Mouse (Mus musculus): ENCODE data around the gene Babam2. TPM values are rescaled to one million over a fixed set of nuclear protein-coding genes. Genes with fewer than 3 reads are reported as not detected.
"Not testable (repeated sequence)": the region's sequence is repeated elsewhere in the genome, so short reads cannot be mapped to it uniquely, and the experiment has no call there.

The Babam2 gene
- polyA plus RNA-seq, 1 experiment: 58.7 TPM

- no peak for DNase-seq (ENCODE audit: low spot score)
These were observed 238.5 kb downstream of the Babam2 start for GRCm38 (mm10) chr5:31935936-31936335.

DNA sequence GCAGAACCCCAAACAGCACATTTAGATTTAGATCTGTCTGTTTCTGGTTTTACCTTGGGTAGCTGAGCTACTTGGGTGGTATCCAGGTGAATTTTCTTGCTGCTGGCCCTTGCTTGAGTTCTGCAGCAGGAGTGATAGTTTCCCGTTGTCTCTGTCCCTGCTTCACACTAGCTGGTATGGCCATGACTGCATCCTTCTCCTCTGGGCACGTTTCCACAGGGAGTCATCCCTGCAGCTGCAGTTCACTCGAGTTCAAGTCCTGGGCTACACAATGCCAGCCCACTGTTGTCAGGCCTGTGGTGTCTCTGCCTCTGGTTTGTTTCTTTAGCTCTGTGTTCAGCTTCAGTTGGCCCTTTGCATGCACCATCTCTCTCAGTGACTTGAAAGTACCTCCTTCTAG, 239.0 kb downstream of the Babam2 start:
- no peak for DNase-seq (ENCODE audit: low spot score)

GRCm38 (mm10) chr5:31940876-31941275, 243.4 kb downstream of the Babam2 start:
- no peak for DNase-seq (ENCODE audit: low spot score)

DNA sequence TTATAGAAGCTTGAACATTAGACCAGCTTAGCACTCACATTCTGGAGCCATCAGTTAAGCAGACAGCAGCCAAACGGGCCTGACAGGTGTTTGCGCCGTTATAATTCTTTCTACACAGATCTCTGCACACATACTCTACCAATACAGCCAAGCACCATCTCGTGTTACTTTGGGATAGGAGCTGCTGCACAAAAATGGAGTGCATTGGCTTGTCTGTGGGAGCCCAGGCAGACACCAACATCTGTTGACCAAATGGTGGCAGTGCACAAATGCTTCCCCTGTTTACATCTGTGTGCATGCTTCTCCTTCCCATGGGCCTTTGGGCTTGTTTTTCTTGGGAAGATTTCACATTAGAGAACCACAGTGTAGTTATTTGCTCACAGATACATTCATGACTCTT, 249.7 kb downstream of the Babam2 start:
- DNase-seq (ENCODE audit: low spot score): no peak

- DNase-seq (ENCODE audit: low spot score): no peak
These were observed 251.9 kb downstream of the Babam2 start for GRCm38 (mm10) chr5:31949389-31949788.

GRCm38 (mm10) chr5:31950532-31950931, 253.0 kb downstream of the Babam2 start:
- no peak for DNase-seq (ENCODE audit: low spot score)

DNA sequence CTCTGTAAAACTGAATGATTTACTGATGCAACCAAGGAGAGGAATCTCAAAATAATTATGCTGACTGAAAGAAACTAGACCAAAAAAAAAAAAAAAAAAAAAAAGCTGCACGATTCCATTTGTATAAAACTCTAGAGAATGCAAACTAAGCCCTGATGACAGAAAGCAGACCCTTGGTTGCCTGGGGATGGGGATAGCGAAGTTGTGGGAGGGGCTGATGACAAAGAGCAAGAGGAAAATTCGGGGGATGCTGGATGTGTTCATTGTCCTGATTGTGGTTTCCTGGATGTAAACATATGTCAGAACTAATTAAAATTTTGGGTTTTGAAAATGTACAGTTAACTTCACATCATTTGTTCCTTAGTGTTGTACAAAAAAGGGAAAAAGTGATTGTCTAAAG, 257.7 kb downstream of the Babam2 start:
- no peak for DNase-seq (ENCODE audit: low spot score)

DNA sequence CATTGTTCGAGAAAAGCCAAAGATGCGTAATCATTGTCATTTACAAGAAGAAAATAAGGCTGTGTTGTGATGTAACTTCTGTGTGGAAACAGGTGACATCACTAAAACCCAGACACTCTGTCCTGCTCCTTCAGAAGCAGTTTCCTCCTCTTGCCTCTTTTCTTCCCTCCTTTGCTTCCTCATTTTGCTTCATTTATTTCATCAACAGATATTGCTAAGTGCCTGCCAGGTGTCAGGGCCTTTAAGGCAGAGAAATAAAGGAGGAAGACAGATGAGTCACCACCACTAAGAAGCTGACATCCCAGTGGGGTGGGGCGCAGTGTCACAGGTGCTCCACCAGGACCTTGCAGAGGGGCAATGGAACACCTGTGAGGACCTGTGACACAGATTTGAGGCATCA, 258.9 kb downstream of the Babam2 start:
- DNase-seq (ENCODE audit: low spot score): no peak

DNA sequence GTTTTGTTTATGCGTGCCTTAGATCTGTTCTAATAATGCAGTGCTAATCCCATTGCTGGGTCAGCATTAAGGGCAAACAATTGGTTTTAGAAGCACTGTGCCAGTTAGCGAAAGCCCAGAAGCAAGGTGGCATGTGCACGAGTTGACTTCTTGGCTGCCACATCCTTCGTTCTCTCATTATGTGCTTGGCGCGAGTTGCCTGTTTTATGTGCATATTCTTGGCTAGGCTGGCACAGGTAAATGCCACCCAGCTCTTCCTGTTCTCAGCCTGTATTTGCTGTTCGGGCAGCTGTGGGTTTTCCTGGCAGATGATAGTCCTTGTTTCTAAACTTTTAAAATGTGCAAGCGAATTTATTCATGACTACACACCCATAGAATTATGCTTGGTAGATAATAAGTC, 262.4 kb downstream of the Babam2 start:
- DNase-seq (ENCODE audit: low spot score): no peak

DNA sequence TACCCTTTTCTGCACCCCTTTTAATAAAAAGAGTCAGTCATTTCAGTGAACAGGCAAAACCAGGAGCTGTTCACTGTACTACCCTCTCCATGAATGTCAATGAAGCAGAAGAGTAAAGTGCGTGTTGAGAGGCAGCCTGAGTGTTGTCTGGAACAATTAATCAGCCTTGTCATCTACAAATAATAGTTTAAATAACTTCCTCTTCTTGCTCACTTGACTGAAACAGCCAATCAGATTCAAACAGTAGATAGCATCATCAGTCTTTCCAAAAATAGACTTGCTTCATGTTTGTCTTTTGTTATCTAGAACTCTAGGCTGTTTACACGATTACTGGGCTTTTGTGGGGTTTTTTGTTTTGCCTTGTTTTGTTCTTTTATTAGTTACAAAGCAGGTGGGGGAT, 263.9 kb downstream of the Babam2 start:
- DNase-seq (ENCODE audit: low spot score): no peak

GRCm38 (mm10) chr5:31962346-31962745, 264.9 kb downstream of the Babam2 start:
- DNase-seq (ENCODE audit: low spot score): no peak

DNA sequence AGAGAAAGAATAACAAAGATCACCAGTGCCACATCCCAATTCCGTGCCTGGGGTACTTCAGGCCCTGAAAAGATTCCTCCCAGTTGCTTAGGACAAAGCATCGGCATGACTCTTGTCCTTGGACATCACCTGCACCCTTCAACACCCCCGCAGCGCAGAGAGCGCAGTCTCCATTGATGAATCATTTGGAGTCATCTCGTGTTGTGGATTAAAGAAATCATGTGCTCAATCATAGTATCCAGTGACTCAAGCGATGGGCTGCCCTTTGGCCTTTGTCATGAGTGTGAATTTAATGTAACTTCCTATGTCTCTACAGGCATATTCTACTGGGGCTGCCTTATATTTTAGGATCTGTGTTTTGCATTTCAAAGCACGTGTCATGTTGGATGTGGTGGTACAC, 265.9 kb downstream of the Babam2 start:
- DNase-seq (ENCODE audit: low spot score): no peak

DNA sequence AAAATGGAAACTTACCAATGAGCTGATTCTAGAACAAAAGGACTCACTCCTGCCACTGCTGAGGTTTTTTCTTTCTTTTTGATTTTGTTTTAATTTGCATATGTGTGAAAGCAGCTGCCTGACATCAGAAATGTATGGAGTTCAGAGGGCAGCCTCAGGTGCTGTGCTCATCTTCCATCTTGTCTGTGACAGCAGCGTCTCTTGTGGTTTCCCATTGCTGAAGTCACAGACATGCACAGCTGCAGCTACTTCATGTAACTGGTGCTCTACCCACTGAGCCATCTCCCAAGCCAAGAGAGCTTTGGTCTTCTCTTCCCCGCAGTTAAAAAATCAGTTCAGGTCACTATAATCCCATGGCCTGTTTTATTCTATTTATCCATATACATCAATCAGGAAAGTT, 266.4 kb downstream of the Babam2 start:
- DNase-seq (ENCODE audit: low spot score): no peak

- DNase-seq (ENCODE audit: low spot score): no peak
These were observed 269.3 kb downstream of the Babam2 start for GRCm38 (mm10) chr5:31966741-31967140.

GRCm38 (mm10) chr5:31967526-31967925, 270.0 kb downstream of the Babam2 start:
- no peak for DNase-seq (ENCODE audit: low spot score)

DNA sequence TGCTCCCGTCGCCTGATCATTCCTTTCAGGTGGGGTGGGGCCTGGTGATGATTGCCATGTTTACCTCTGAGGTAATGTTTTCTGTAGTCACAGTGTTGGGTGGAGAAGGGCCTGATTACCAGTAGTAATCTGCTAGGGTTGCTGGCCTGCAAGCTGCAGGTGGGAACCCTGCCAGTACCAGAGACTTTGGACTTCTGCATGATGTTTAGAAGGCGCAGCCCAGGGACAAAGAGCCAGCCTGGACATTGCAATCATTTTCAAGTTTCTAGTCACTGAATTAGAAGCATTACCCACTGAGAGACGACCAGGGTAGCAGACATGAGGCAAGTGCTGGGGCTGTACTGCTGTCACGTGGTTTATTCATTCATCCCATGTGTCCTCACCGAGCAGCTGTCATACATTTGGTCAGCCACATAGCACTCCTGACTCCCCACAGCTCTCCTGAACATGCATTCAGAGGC, 270.6 kb downstream of the Babam2 start:
- DNase-seq (ENCODE audit: low spot score): no peak

DNA sequence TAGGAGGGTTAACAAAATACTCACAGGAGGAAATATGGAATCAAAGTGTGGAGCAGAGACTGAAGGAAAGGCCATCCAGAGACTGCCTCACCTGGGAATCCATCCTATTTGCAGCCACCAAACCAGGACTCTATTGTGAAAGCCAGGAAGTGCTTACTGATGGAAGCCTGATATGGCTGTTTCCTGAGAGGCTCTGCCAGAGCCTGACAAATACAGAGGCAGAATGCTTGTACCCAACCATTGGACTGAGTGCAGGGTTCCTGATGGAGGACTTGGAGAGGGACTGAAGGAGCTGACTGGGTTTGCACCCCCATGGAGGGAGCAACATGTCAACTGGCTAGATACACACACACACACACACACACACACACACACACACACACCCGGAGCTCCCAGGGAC, 274.9 kb downstream of the Babam2 start:
- DNase-seq (ENCODE audit: low spot score): not testable (repeated sequence)

DNA sequence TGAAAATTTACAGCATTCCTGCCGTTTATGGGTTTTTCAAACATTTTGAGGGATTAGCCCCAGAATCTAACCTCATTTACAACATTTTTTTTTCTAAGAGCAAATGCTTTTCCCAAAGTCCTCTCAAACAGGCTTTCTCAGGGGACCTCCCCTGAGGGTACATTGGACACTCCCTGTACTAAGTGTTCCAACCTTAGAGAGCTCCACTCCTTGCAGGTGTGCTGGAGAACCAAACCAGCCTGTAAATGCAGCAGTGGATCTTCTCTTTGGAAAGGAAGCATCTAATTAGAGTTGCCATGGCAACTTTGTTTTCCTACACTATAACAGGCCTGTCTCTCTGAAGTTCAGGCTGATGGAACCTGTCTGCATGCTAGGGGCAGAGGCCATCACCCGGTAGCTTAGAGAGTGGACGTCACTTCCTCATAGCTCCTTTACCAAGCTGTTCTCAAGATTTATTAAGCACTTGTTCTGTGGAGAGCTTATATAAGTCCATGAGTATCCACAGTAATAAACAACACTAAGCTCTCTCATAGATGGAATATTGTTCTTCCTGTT, 277.2 kb downstream of the Babam2 start:
- no peak for DNase-seq (ENCODE audit: low spot score)

DNA sequence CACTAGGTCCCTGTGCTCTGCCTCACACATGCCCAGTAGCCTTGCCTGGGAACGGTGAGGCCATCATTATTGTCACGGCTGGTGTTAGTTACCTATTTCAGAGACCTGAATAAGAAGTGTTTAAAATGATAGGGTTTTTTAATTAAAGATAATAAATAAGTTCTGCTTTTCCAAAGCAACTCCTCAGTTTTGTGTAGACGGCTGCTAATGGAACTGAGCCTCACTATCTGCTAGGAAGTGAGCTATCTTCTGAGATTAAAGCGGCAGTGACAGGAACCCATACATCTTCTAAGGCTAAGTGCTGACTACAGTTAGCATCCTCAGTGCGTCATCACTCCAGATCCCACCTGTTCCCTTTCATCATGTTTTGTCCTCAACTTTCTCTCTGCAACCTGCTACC, 284.6 kb downstream of the Babam2 start:
- no peak for DNase-seq (ENCODE audit: low spot score)

GRCm38 (mm10) chr5:31983161-31983560, 285.7 kb downstream of the Babam2 start:
- no peak for DNase-seq (ENCODE audit: low spot score)

GRCm38 (mm10) chr5:31983817-31984368, 286.4 kb downstream of the Babam2 start:
- no peak for DNase-seq (ENCODE audit: low spot score)

DNA sequence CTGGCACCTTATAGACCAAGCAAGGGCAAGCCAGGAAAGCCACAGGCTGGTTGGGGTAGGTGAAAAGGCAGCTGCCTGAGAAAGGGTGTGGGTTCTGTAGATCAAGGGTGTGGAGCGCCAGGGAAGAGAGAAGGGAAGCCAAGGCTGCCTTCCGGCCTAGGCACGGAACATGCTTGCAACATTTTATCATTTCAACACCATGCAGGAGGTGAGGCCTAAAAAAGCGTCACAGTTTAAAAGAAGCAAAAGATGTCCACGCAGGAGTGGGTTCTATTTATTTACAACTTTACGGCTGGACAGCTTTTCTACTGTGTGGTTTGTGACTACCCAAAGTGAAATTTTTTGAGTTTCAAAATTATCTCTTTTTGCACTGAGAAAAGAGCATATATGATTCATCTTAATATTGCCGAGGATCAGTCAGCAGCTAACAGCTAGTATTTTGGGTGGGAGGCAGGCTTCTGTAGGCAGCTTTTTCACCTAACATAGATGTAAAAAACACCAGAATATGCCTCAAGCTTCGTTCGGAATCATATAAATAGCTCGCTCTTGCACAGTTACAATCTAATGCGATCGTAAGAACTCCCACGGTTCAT, 287.0 kb downstream of the Babam2 start:
- no peak for DNase-seq (ENCODE audit: low spot score)

- DNase-seq (ENCODE audit: low spot score): no peak
These were observed 287.5 kb downstream of the Babam2 start for GRCm38 (mm10) chr5:31985021-31985420.

All from urinary bladder, adult 2 months (tissue).